In genomic region chr19:26607156-26607536, GRCm38 (mm10) we compare ENCODE assay signal across 8 mouse cellular contexts. TPM values are rescaled to one million over a fixed set of nuclear protein-coding genes. Genes with fewer than 3 reads are reported as not detected.
A peak's percentile ranks its signal among the peaks of the same experiment; 100 is the strongest.
DNase-seq lines count a peak whose midpoint lies in the region; ATAC-seq and TF ChIP-seq lines count a peak whose summit lies in the region.

No protein-coding gene starts in this region.

- H3K9ac ChIP-seq in forebrain, embryonic 16.5 days (replicated peaks; ENCODE audit: low read depth, low read length) = peak overlapping the region; percentile 76
- peak overlapping the region; percentile 71 for H3K9ac ChIP-seq in hindbrain, embryonic 14.5 days
- peak overlapping the region; percentile 65 for H3K9ac ChIP-seq in liver, embryonic 11.5 days (ENCODE audit: low read depth, low read length)
- peak overlapping the region; percentile 67 for H3K9ac ChIP-seq in midbrain, postnatal 0 days (replicated peaks; ENCODE audit: low read length, poor library complexity, severe bottlenecking)

- peak overlapping the region; percentile 76 for H3K4me3 ChIP-seq in bone marrow macrophage, adult 2 months (ENCODE audit: insufficient read depth, low read length)
- peak overlapping the region; percentile 88 for H3K4me3 ChIP-seq in forebrain, embryonic 16.5 days (replicated peaks; ENCODE audit: low read length)
- H3K4me3 ChIP-seq in hindbrain, embryonic 14.5 days (replicated peaks; ENCODE audit: low read length) = peak overlapping the region; percentile 67
- peak overlapping the region; percentile 66 for H3K4me3 ChIP-seq in liver, embryonic 11.5 days (ENCODE audit: low read depth, low read length)
- peak overlapping the region; percentile 85 for H3K4me3 ChIP-seq in midbrain, postnatal 0 days (ENCODE audit: low read depth, low read length)

- peaks cover 10% of the 10 kb centered on the region for H3K4me1 ChIP-seq in bone marrow macrophage, adult 2 months (ENCODE audit: control insufficient read depth, insufficient read depth, low read length)
- H3K4me1 ChIP-seq in forebrain, embryonic 16.5 days (replicated peaks; ENCODE audit: control insufficient read depth, insufficient read depth, low read length) = peaks cover 24% of the 10 kb centered on the region
- H3K4me1 ChIP-seq in hindbrain, embryonic 14.5 days (replicated peaks; ENCODE audit: control insufficient read depth, insufficient read depth, low read length) = peaks cover 16% of the 10 kb centered on the region
- H3K4me1 ChIP-seq in liver, embryonic 11.5 days (replicated peaks; ENCODE audit: control insufficient read depth, insufficient read depth, low read length) = 0 out of 2 replicates have a peak, but pooled peaks cover 3% of the 10 kb centered on the region
- H3K4me1 ChIP-seq in midbrain, postnatal 0 days (ENCODE audit: insufficient read depth, low read length) = peaks cover 5% of the 10 kb centered on the region; the same call in 1 of the 2 replicates

- no peaks in the 10 kb centered on the region for H3K9me3 ChIP-seq in forebrain, embryonic 16.5 days (ENCODE audit: control insufficient read depth, low read length)
- H3K9me3 ChIP-seq in hindbrain, embryonic 14.5 days (ENCODE audit: control insufficient read depth, low read length) = no peaks in the 10 kb centered on the region
- no peaks in the 10 kb centered on the region for H3K9me3 ChIP-seq in liver, embryonic 11.5 days (ENCODE audit: control insufficient read depth, low read length)
- no peaks in the 10 kb centered on the region for H3K9me3 ChIP-seq in midbrain, postnatal 0 days (ENCODE audit: low read length)

- peak overlapping the region; percentile 97 for H3K4me2 ChIP-seq in forebrain, embryonic 16.5 days (ENCODE audit: low read length)
- H3K4me2 ChIP-seq in hindbrain, embryonic 14.5 days (replicated peaks) = peak overlapping the region; percentile 98
- peak overlapping the region; percentile 100 for H3K4me2 ChIP-seq in liver, embryonic 11.5 days
- peak overlapping the region; percentile 97 for H3K4me2 ChIP-seq in midbrain, postnatal 0 days (ENCODE audit: low read depth, low read length, poor library complexity, severe bottlenecking)

- peak overlapping the region; percentile 74 for H3K27ac ChIP-seq in bone marrow macrophage, adult 2 months (ENCODE audit: insufficient read depth, low read depth, low read length)
- H3K27ac ChIP-seq in forebrain, embryonic 16.5 days (ENCODE audit: low read length) = peak overlapping the region; percentile 88
- peak overlapping the region; percentile 39; the same call in 1 of the 2 replicates for H3K27ac ChIP-seq in hindbrain, embryonic 14.5 days
- no peak overlapping the region for H3K27ac ChIP-seq in liver, embryonic 11.5 days (ENCODE audit: low read depth, low read length)
- H3K27ac ChIP-seq in midbrain, postnatal 0 days (ENCODE audit: low read depth, low read length) = peak overlapping the region; percentile 67

- whole genome bisulfite sequencing in forebrain, embryonic 16.5 days = under 1% methylated on average over 54 of the region's 56 CpGs
- 2% methylated on average over 52 of the region's 56 CpGs for WGBS in hindbrain, embryonic 14.5 days
- under 1% methylated on average over 35 of the region's 56 CpGs for WGBS in liver, embryonic 11.5 days
- 0% methylated on average over 24 of the region's 56 CpGs for WGBS in midbrain, postnatal 0 days

- no peak for TF ChIP-seq POLR2A in bone marrow macrophage, adult 2 months (IDR thresholded peaks at IDR 0.05; ENCODE audit: borderline replicate concordance, low read depth, low read length)

- DNase-seq in adrenal gland, postnatal 36 days = peak; percentile 78 to 81
- no peak for DNase-seq in adrenal gland, adult 8-10 months
- DNase-seq in hindbrain, embryonic 14.5 days (ENCODE audit: low spot score) = peak; percentile 52
- no peak for DNase-seq in liver, embryonic 11.5 days (ENCODE audit: low spot score)
- peak; percentile 50 for DNase-seq in midbrain, postnatal 0 days (ENCODE audit: low spot score)
- peak; percentile 82 for DNase-seq in splenic B cell, adult 2 months (ENCODE audit: low read depth, low spot score)

- no peak for ATAC-seq in forebrain, embryonic 16.5 days
- ATAC-seq in hindbrain, embryonic 14.5 days (ENCODE audit: low FRiP score) = peak; percentile 10; the same call in 1 of the 2 replicates
- ATAC-seq in liver, embryonic 11.5 days (replicated peaks; ENCODE audit: low FRiP score) = 0 out of 2 replicates have a peak, but pooled peaks have one; percentile 3
- ATAC-seq in midbrain, postnatal 0 days (ENCODE audit: low FRiP score) = peak; percentile 22; the same call in 1 of the 2 replicates

- H3K36me3 ChIP-seq in forebrain, embryonic 16.5 days (ENCODE audit: control insufficient read depth, insufficient read depth) = no peaks in the 10 kb centered on the region
- no peaks in the 10 kb centered on the region for H3K36me3 ChIP-seq in hindbrain, embryonic 14.5 days (replicated peaks; ENCODE audit: control insufficient read depth, insufficient read depth)
- no peaks in the 10 kb centered on the region for H3K36me3 ChIP-seq in liver, embryonic 11.5 days (ENCODE audit: control insufficient read depth, insufficient read depth, low read length)
- no peaks in the 10 kb centered on the region for H3K36me3 ChIP-seq in midbrain, postnatal 0 days (ENCODE audit: insufficient read depth, low read length)
- no peaks in the 10 kb centered on the region for H3K36me3 ChIP-seq in splenic B cell, adult 2 months (ENCODE audit: control insufficient read depth, insufficient read depth, low read length, poor library complexity, severe bottlenecking)

- H3K27me3 ChIP-seq in forebrain, embryonic 16.5 days (replicated peaks; ENCODE audit: control insufficient read depth, insufficient read depth, low read length) = no peaks in the 10 kb centered on the region
- peaks cover 33% of the 10 kb centered on the region for H3K27me3 ChIP-seq in hindbrain, embryonic 14.5 days (ENCODE audit: control insufficient read depth, insufficient read depth, low read length)
- H3K27me3 ChIP-seq in liver, embryonic 11.5 days (replicated peaks; ENCODE audit: control insufficient read depth, insufficient read depth, low read length) = peaks cover 34% of the 10 kb centered on the region
- H3K27me3 ChIP-seq in midbrain, postnatal 0 days (ENCODE audit: insufficient read depth, low read length) = no peaks in the 10 kb centered on the region
- no peaks in the 10 kb centered on the region for H3K27me3 ChIP-seq in splenic B cell, adult 2 months (ENCODE audit: control insufficient read depth, insufficient read depth, low read length, poor library complexity, severe bottlenecking)

- no peak for TF ChIP-seq CTCF in bone marrow macrophage, adult 2 months (IDR thresholded peaks at IDR 0.05; ENCODE audit: low read depth, low read length)
- TF ChIP-seq CTCF in midbrain, postnatal 0 days (IDR thresholded peaks at IDR 0.05) = no peak

RNA-seq across cellular contexts. Expression of gene Smarca2, which starts 2.3 kb away (rescaled TPM):
- total RNA-seq in adrenal gland, postnatal 36 days (2021) = 10 to 100 TPM; 60.9 to 99.6 TPM
- total RNA-seq in adrenal gland, adult 8-10 months (2022) = 100 to 1,000 TPM; 110 to 127 (median 120) TPM
- 58.9 and 73.9 TPM in 2 replicates for polyA plus RNA-seq in bone marrow macrophage, adult 2 months (2012; ENCODE audit: insufficient read depth, insufficient read length, missing spikeins)
- 144 and 157 TPM in 2 replicates for polyA plus RNA-seq in forebrain, embryonic 16.5 days (2015; fragmentation: Nextera tagmentation; extraction: Ambion mirVana)
- 89.5 and 90.7 TPM in 2 replicates for polyA plus RNA-seq in hindbrain, embryonic 14.5 days (2014; fragmentation: Nextera tagmentation; extraction: Ambion mirVana)
- 16.1 and 16.3 TPM in 2 replicates for polyA plus RNA-seq in liver, embryonic 11.5 days (2014; fragmentation: Nextera tagmentation; extraction: Ambion mirVana)
- 138 and 139 TPM in 2 replicates for total RNA-seq in midbrain, postnatal 0 days (2014; rRNA removed)
- polyA plus RNA-seq in midbrain, postnatal 0 days (2015; fragmentation: Nextera tagmentation; extraction: Ambion mirVana) = 131 and 146 TPM in 2 replicates

Comparison
In these comparisons a context has a peak if more than half of its experiments do, and no peak if none do; other contexts are left out.
1. DNase-seq: peak in adrenal gland, postnatal 36 days (2 of 2), hindbrain, embryonic 14.5 days (single experiment), midbrain, postnatal 0 days (single experiment) and splenic B cell, adult 2 months (single experiment); none in adrenal gland, adult 8-10 months (single experiment) and liver, embryonic 11.5 days (single experiment).
2. Peak in every context shown above with its lines, with median percentiles within 50 percentile points of each other: H3K4me3 ChIP-seq, H3K4me2 ChIP-seq and H3K9ac ChIP-seq.